Mouse (Mus musculus) B cell, adult 67 days (primary cell): ENCODE data around the gene Dus2. TPM values are rescaled to one million over a fixed set of nuclear protein-coding genes. Genes with fewer than 3 reads are reported as not detected.

Source experiments
- total RNA-seq, 2 experiments: library from RNA; stranded (reverse); gene quantifications; 4 replicates each; pipeline ENCODE4 v1.2.4; 2023

The Dus2 gene
- 10 to 100 TPM; 29.8 to 31.5 TPM for total RNA-seq

DNA sequence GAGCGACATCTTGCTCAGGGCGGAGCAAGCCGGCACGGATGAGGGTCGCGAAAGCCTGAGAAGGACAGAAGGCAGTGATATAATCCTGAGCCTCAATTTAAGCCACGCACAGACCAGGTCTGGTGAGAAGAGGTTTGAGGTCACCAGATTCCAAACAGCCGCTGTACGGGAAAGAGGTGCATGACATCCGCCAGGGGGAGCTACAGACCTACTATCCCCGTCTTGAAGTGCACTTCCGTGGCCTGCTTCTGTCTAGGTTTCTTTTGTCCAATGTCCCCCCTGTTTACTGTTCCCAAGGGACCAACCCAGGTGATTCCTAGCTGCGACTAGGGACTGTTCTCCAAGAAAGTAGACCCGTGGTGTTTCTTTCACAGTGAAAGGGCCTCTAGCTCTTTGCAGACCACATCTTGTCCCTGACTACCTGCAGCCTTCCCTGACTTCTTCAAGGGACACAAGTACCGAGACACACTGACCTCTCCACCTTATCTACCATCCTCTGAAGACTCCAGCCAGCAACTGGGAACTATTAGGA, at the start of gene Dus2:
TSS of gene Dus2 (plus strand) at position 482 of the 532 bp plus-strand sequence.

DNA sequence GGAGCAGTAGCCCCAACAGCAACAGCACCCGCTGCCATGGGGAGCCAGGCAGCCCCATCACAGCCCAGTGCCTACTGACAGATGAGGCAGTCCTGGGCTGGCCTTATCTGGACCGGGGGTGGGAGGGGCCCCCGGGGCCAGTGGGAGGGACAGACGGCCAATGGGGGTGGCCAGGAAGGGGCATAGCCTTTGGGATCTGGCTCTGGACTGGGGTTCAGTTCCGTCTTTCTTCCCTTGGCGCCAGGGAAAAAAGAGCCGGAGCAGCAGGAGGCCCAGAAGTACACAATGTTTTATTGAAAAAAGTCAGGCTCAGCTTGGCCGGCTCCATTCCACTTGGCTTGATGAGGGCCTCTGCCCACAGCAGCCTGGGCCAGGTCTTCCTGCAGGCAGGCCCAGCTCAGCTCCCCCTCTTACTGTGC, 47.8 kb upstream of the Dus2 start, which contains the start of gene Lcat:
TSS of gene Lcat (minus strand) at position 62 of the 419 bp plus-strand sequence.

GRCm38 (mm10) chr8:105965905-105966341, 25.2 kb upstream of the Dus2 start, which contains the start of gene Slc12a4:
Gene Slc12a4 (minus strand): TSS chr8:105966097.

DNA sequence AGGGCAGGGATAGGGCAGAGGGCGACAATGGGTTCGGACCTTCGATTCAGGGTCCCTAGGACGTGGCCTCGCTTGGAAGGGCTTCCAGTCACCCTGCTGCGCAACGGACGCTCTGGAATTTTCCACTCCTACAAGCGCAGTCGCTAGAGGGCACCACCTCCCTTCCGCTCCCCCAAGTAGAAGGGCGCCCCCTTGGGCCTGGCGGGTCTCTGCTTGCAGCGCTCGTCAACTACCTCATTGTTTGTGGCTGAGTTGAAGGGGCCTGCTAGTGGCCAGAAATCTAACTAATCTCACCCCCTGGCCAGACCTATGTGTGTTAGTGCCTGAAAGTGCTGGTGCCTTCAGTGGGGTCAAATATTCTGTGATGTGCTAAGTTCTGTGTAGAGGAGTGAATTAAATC, 11.8 kb upstream of the Dus2 start, which contains the start of gene Dpep3:
TSS of gene Dpep3 (minus strand) at position 105 of the 400 bp plus-strand sequence.

DNA sequence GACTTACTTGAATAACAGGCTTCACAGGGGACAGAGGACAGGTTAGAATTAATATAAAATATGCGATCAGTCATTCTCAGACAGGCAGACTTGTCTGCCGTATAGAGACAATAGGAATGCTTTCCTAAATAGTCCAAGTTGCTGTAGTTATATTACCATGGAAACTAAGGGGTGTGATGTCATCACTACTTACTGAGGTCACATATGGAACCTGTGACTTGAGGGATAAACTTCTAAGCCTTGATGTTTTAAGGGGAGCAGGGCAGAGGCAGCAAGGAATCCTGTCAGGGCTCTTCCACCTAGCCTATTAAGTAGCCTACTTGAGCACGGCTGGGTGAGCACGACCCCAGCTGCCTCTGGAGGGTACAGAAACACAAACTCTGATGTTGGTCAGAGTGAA, 14.7 kb downstream of the Dus2 start, which contains the start of gene Dpep2nb:
TSS of gene Dpep2nb (minus strand) at position 101 of the 400 bp plus-strand sequence.

GRCm38 (mm10) chr8:106011643-106011986, 20.5 kb downstream of the Dus2 start, which contains the start of gene Ddx28:
Gene Ddx28 (minus strand): TSS chr8:106011882.

GRCm38 (mm10) chr8:106058731-106059612, 67.8 kb downstream of the Dus2 start, which contains the start of gene Nfatc3:
Gene Nfatc3 (plus strand): TSS chr8:106058840.

Other genes with a start within 250 kb of the Dus2 start
- 1 to 10 TPM; 4.1 to 6.5 TPM for gene Gfod2, start 232.7 kb upstream of the Dus2 start, total RNA-seq
- 10 to 100 TPM; 36.8 to 38.6 TPM for gene Ranbp10, start 164.0 kb upstream of the Dus2 start, total RNA-seq
- gene Tsnaxip1, start 163.6 kb upstream of the Dus2 start, total RNA-seq = 1 to 10 TPM; 1.4 to 1.6 TPM
- 10 to 100 TPM; 17.6 to 18.1 TPM for gene Cenpt, start 138.1 kb upstream of the Dus2 start, total RNA-seq
- gene Thap11, start 136.2 kb upstream of the Dus2 start, total RNA-seq = 10 to 100 TPM; 17.1 to 19.7 TPM
- 10 to 100 TPM; 17.1 to 31.8 TPM for gene Nutf2, start 130.8 kb upstream of the Dus2 start, total RNA-seq
- 10 to 100 TPM; 75.9 to 79.6 TPM for gene Edc4, start 110.5 kb upstream of the Dus2 start, total RNA-seq
- 1 to 10 TPM in 1 of 2 experiments, not detected in 1; 1.3 TPM for gene Nrn1l, start 97.8 kb upstream of the Dus2 start, total RNA-seq
- gene Pskh1, start 90.9 kb upstream of the Dus2 start, total RNA-seq = 10 to 100 TPM; 22.5 to 30.1 TPM
- gene Ctrl, start 57.5 kb upstream of the Dus2 start, total RNA-seq = 1 to 10 TPM; 2.0 to 3.5 TPM
- 100 to 1,000 TPM; 141 to 157 TPM for gene Psmb10, start 52.9 kb upstream of the Dus2 start, total RNA-seq
- gene Lcat, start 48.0 kb upstream of the Dus2 start, total RNA-seq = under 1 TPM in 1 of 2 experiments, not detected in 1; 0.67 TPM
- gene Slc12a4, start 25.2 kb upstream of the Dus2 start, total RNA-seq = 10 to 100 TPM; 13.7 to 16.2 TPM
- gene Dpep3, start 11.9 kb upstream of the Dus2 start, total RNA-seq = not detected
- not detected for gene Dpep2nb, start 14.6 kb downstream of the Dus2 start, total RNA-seq
- gene Ddx28, start 20.5 kb downstream of the Dus2 start, total RNA-seq = 10 to 100 TPM in 1 of 2 experiments, 1 to 10 TPM in 1; 8.0 to 10.7 TPM
- 100 to 1,000 TPM; 207 to 214 TPM for gene Nfatc3, start 67.5 kb downstream of the Dus2 start, total RNA-seq
- gene Esrp2, start 145.6 kb downstream of the Dus2 start, total RNA-seq = not detected
- 10 to 100 TPM in 1 of 2 experiments, 1 to 10 TPM in 1; 9.8 to 12.9 TPM for gene Pla2g15, start 159.1 kb downstream of the Dus2 start, total RNA-seq
- 10 to 100 TPM; 32.5 to 38.9 TPM for gene Slc7a6, start 177.5 kb downstream of the Dus2 start, total RNA-seq
- gene Slc7a6os, start 219.6 kb downstream of the Dus2 start, total RNA-seq = 10 to 100 TPM; 69.9 to 85.8 TPM
- gene Prmt7, start 219.6 kb downstream of the Dus2 start, total RNA-seq = 10 to 100 TPM; 33.1 to 44.6 TPM